Comparison of ENCODE assay signal across 9 mouse cellular contexts in the genomic region with DNA sequence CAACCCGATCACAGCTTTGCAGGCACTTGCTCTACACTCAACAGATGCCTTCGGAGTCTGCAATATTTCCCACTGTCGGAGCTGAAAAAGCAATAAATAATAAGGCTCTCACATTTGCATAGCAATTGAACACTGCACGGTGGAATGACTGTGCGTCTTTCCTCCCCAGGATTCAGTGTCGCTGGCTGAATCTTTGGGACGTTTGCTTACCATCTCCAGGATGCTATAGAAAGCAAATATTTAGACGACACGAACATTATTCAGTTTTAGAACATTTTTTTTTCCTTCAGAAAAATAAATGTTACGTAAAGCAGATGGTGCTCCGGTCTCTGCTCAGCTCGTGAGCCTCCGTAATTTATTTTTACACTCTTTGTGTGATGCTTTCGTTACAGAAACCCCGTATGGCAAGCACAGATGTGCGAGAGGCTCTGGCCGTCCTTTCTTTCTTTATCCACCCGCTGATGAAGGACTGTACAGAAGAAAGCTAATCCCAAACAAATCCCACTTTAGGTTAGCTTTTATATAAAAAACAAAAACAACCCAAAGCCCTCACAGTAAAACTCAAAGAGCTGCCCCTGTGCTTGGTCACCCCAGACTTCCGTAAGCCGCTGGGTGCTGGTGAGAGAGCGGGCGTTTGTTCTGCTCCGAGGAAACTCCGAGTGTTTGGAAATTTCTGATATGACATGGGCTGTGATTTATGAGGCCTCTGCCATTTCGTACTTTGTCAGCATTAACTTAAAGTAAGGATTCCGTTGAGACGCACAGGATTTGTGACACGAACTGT.
DNase-seq lines count a peak whose midpoint lies in the region; ATAC-seq lines count a peak whose summit lies in the region.
"Had no signal": no experiment of that assay in that cellular context is flagged by ENCODE, and none has a peak within 500 bp of the region (broad histone marks: within the 10 kb centered on the region; RNA-seq: fewer than 3 reads in every experiment).

No protein-coding gene starts in this region.

- intact Hi-C loops in left cerebral cortex, postnatal 25 days (cut with DNase I): loop anchor here (2.0 to 10.0 kb wide), 3 partner anchors 120 to 466 kb away; a partner anchor contains a TSS

- DNase-seq in kidney, postnatal 10 days: no peak
- peak; percentile 65 to 87 for DNase-seq in left cerebral cortex, postnatal 25 days (ENCODE audit: low spot score in 2 of 2)
- DNase-seq in right cerebral cortex, postnatal 36 days (ENCODE audit: low spot score in 2 of 2): peak; percentile 40 to 64
- no peak for DNase-seq in cerebellum, postnatal 10 days
- DNase-seq in urinary bladder, adult 18-20 months (ENCODE audit: low spot score in 2 of 2): no peak

- no peak overlapping the region for H3K9ac ChIP-seq in kidney, embryonic 15.5 days
- 0 out of 2 replicates have a peak overlapping the region, but pooled peaks have one; percentile 1 for H3K9ac ChIP-seq in hindbrain, embryonic 13.5 days
- no peak overlapping the region for H3K9ac ChIP-seq in liver, embryonic 12.5 days

- no peaks in the 10 kb centered on the region for H3K9me3 ChIP-seq in kidney, embryonic 15.5 days (replicated peaks)
- no peaks in the 10 kb centered on the region for H3K9me3 ChIP-seq in hindbrain, embryonic 13.5 days
- 0 out of 2 replicates have a peak, but pooled peaks cover 3% of the 10 kb centered on the region for H3K9me3 ChIP-seq in liver, embryonic 12.5 days (replicated peaks)

- WGBS in kidney, embryonic 15.5 days: 31% methylated on average over 28 of the region's 28 CpGs
- WGBS in hindbrain, embryonic 13.5 days: 46% methylated on average over 28 of the region's 28 CpGs
- WGBS in liver, embryonic 12.5 days (ENCODE audit: insufficient replicate concordance): 76% methylated on average over 28 of the region's 28 CpGs

- no peaks in the 10 kb centered on the region for H3K27me3 ChIP-seq in kidney, embryonic 15.5 days
- H3K27me3 ChIP-seq in hindbrain, embryonic 13.5 days: no peaks in the 10 kb centered on the region
- H3K27me3 ChIP-seq in liver, embryonic 12.5 days (replicated peaks): no peaks in the 10 kb centered on the region
- H3K27me3 ChIP-seq: CH12.LX had no signal

- 0 out of 2 replicates have a peak overlapping the region, but pooled peaks have one; percentile 33 for H3K27ac ChIP-seq in kidney, embryonic 15.5 days
- H3K27ac ChIP-seq in hindbrain, embryonic 13.5 days: peak overlapping the region; percentile 59
- no peak overlapping the region for H3K27ac ChIP-seq in liver, embryonic 12.5 days

- H3K4me3 ChIP-seq in kidney, embryonic 15.5 days (replicated peaks): peak overlapping the region; percentile 14
- no peak overlapping the region for H3K4me3 ChIP-seq in hindbrain, embryonic 13.5 days
- no peak overlapping the region for H3K4me3 ChIP-seq in liver, embryonic 12.5 days

- peaks cover 25% of the 10 kb centered on the region for H3K4me1 ChIP-seq in kidney, embryonic 15.5 days
- peaks cover 22% of the 10 kb centered on the region for H3K4me1 ChIP-seq in hindbrain, embryonic 13.5 days (replicated peaks)
- no peaks in the 10 kb centered on the region for H3K4me1 ChIP-seq in liver, embryonic 12.5 days

- ATAC-seq in kidney, embryonic 15.5 days (replicated peaks; ENCODE audit: low FRiP score): no peak
- ATAC-seq in hindbrain, embryonic 13.5 days (ENCODE audit: low FRiP score): no peak
- no peak for ATAC-seq in liver, embryonic 12.5 days

- peak overlapping the region; percentile 42 for H3K4me2 ChIP-seq in kidney, embryonic 15.5 days
- H3K4me2 ChIP-seq in hindbrain, embryonic 13.5 days: peak overlapping the region; percentile 23
- no peak overlapping the region for H3K4me2 ChIP-seq in liver, embryonic 12.5 days

- no peaks in the 10 kb centered on the region for H3K36me3 ChIP-seq in kidney, embryonic 15.5 days
- no peaks in the 10 kb centered on the region for H3K36me3 ChIP-seq in hindbrain, embryonic 13.5 days
- H3K36me3 ChIP-seq in liver, embryonic 12.5 days: no peaks in the 10 kb centered on the region

Comparison
In these comparisons a context has a peak if more than half of its experiments do, and no peak if none do; other contexts are left out.
1. DNase-seq: peak in left cerebral cortex, postnatal 25 days (2 of 2) and right cerebral cortex, postnatal 36 days (2 of 2); none in kidney, postnatal 10 days (single experiment), cerebellum, postnatal 10 days (0 of 2) and urinary bladder, adult 18-20 months (0 of 2).